Mouse (Mus musculus): ENCODE data around the gene Atl3. TPM values are rescaled to one million over a fixed set of nuclear protein-coding genes. Genes with fewer than 3 reads are reported as not detected.

Atl3 gene
- polyA plus RNA-seq, 1 experiment from 2014 or later, result 17.1 TPM

- H3K4me1 ChIP-seq, result no peaks in the 10 kb centered on the region
- no peak for ATAC-seq (ENCODE audit: insufficient read depth, low FRiP score, low read depth)
- no peak overlapping the region for H3K9ac ChIP-seq
- no peak overlapping the region for H3K27ac ChIP-seq
- H3K4me3 ChIP-seq (replicated peaks), result no peak overlapping the region
- no peaks in the 10 kb centered on the region for H3K36me3 ChIP-seq
- no peak overlapping the region for H3K4me2 ChIP-seq
- WGBS, result 79% methylated on average over 2 of the region's 2 CpGs
- no peaks in the 10 kb centered on the region for H3K9me3 ChIP-seq
- H3K27me3 ChIP-seq (replicated peaks), result no peaks in the 10 kb centered on the region
Measured at GRCm38 (mm10) chr19:7502432-7502831, 8.6 kb downstream of the Atl3 start.

DNA sequence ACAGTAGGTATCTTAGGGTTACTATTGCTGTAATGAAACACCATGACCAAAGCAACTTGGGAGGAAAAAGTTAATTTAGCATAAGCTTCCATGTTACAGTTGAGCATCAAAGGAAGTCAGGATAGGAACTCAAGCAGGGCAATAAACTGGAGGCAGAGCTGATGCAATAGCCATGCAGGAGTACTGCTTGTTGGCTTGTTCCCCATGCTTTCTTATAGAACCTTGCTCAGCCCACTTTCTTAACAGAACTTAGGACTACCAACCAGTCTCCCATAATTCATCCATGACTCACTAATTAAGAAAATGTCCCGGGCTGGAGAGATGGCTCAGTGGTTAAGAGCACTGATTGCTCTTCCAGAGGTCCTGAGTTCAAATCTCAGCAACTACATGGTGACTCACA lies 12.5 kb downstream of the Atl3 start:
- H3K9me3 ChIP-seq, result no peaks in the 10 kb centered on the region
- H3K9ac ChIP-seq, result no peak overlapping the region
- no peak overlapping the region for H3K4me3 ChIP-seq (replicated peaks)
- no peak for ATAC-seq (ENCODE audit: insufficient read depth, low FRiP score, low read depth)
- WGBS, result 86% methylated on average over 1 of the region's 1 CpGs
- H3K27ac ChIP-seq, result no peak overlapping the region
- no peaks in the 10 kb centered on the region for H3K4me1 ChIP-seq
- H3K4me2 ChIP-seq, result no peak overlapping the region
- H3K27me3 ChIP-seq (replicated peaks), result no peaks in the 10 kb centered on the region
- H3K36me3 ChIP-seq, result 0 out of 2 replicates have a peak, but pooled peaks cover 6% of the 10 kb centered on the region

DNA sequence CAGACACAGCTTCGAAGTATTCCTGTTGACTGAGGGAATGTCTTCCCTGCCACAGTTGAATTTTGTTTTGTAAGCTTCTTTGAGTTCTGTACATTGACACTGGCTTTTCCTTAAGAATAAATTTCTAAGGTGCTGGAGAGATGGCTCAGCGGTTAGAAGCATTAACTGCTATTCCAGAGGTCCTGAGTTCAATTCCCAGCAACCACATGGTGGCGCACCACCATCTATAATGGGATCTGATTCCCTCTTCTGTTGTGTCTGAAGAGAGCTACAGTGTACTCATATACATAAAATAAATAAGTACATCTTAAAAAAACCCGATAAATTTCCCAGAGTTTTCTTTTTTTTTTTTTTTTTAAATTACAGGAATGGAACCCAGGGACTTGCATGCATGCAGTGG lies 14.2 kb downstream of the Atl3 start:
- no peak for ATAC-seq (ENCODE audit: insufficient read depth, low FRiP score, low read depth)
- no peaks in the 10 kb centered on the region for H3K4me1 ChIP-seq

DNA sequence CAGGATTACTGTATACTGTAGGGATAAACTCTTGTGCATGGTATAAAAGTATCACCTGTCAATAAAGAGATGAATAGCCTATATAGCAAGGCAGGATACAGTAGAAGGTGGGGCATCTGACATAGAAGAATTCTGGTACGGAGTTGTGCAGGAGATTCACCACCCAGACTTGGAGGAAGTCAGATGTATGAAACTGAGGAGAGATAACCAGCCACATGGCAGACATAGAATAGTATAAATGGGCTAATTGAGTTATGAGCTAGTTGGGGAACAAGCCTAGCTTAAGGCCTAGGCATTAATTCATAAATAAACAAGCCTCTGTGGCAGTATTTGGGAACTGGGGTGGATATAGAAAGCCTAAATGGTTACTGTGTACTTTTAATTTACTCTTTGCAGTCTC lies 22.6 kb downstream of the Atl3 start:
- no peak overlapping the region for H3K27ac ChIP-seq
- ATAC-seq (ENCODE audit: insufficient read depth, low FRiP score, low read depth), result no peak
- no peaks in the 10 kb centered on the region for H3K4me1 ChIP-seq
- no peak overlapping the region for H3K4me3 ChIP-seq (replicated peaks)
- peaks cover 16% of the 10 kb centered on the region; the same call in 1 of the 2 replicates for H3K36me3 ChIP-seq
- 76% methylated on average over 1 of the region's 1 CpGs for WGBS
- H3K9ac ChIP-seq, result no peak overlapping the region
- H3K4me2 ChIP-seq, result no peak overlapping the region
- H3K27me3 ChIP-seq (replicated peaks), result no peaks in the 10 kb centered on the region
- no peaks in the 10 kb centered on the region for H3K9me3 ChIP-seq

More for the DNA sequence above, 14.2 kb downstream of the Atl3 start:
- H3K27me3 ChIP-seq (replicated peaks), result no peaks in the 10 kb centered on the region
- no peak overlapping the region for H3K4me3 ChIP-seq (replicated peaks)
- H3K36me3 ChIP-seq, result 0 out of 2 replicates have a peak, but pooled peaks cover 6% of the 10 kb centered on the region
- WGBS, result 76% methylated on average over 4 of the region's 4 CpGs
- H3K9me3 ChIP-seq, result no peaks in the 10 kb centered on the region
- H3K27ac ChIP-seq, result no peak overlapping the region
- no peak overlapping the region for H3K4me2 ChIP-seq
- H3K9ac ChIP-seq, result no peak overlapping the region

GRCm38 (mm10) chr19:7521619-7522018 lies 27.8 kb downstream of the Atl3 start:
- Histone ChIP-seq H3K4me1 (no peaks in the 10 kb centered on the region), H3K27ac (no peak overlapping the region), H3K36me3 (peaks cover 33% of the 10 kb centered on the region), H3K4me2 (no peak overlapping the region), H3K9me3 (no peaks in the 10 kb centered on the region; the same call in 1 of the 2 replicates), H3K27me3 (replicated peaks) (no peaks in the 10 kb centered on the region), H3K4me3 (replicated peaks) (no peak overlapping the region), H3K9ac (no peak overlapping the region)
- 87% methylated on average over 3 of the region's 3 CpGs for WGBS
- no peak for ATAC-seq (ENCODE audit: insufficient read depth, low FRiP score, low read depth)

DNA sequence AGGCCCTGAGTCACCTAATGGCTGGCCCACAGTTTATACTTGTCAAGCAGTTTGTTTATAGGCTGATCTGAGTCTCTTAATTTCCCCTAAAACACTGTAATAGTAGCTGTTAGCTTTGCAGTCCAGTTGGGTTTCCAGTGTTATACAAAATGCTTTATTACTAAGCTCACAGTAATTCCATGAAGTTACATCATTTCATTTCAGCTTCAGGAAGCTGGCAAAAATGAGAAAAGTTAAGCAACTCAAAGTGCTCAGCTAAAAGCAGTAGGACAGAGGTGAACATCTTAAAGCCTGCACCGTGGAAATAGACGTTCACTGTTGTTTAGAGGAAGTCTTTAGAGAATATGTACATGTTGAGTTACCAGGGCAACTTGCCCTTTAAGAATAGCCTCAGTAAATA lies 29.0 kb downstream of the Atl3 start:
- H3K4me3 ChIP-seq (replicated peaks), result no peak overlapping the region
- H3K9ac ChIP-seq, result no peak overlapping the region
- no peak overlapping the region for H3K4me2 ChIP-seq
- no peaks in the 10 kb centered on the region; the same call in 1 of the 2 replicates for H3K9me3 ChIP-seq
- H3K36me3 ChIP-seq, result peaks cover 30% of the 10 kb centered on the region
- no peak for ATAC-seq (ENCODE audit: insufficient read depth, low FRiP score, low read depth)
- no peaks in the 10 kb centered on the region for H3K27me3 ChIP-seq (replicated peaks)
- no peak overlapping the region for H3K27ac ChIP-seq
- 92% methylated on average over 2 of the region's 2 CpGs for WGBS
- no peaks in the 10 kb centered on the region for H3K4me1 ChIP-seq

GRCm38 (mm10) chr19:7523292-7523691 lies 29.5 kb downstream of the Atl3 start:
- H3K36me3 ChIP-seq, result peaks cover 30% of the 10 kb centered on the region
- WGBS, result 93% methylated on average over 1 of the region's 1 CpGs
- no peak for ATAC-seq (ENCODE audit: insufficient read depth, low FRiP score, low read depth)
- no peak overlapping the region for H3K4me2 ChIP-seq
- H3K27me3 ChIP-seq (replicated peaks), result no peaks in the 10 kb centered on the region
- H3K27ac ChIP-seq, result no peak overlapping the region
- H3K4me1 ChIP-seq, result no peaks in the 10 kb centered on the region
- H3K9me3 ChIP-seq, result no peaks in the 10 kb centered on the region; the same call in 1 of the 2 replicates
- H3K4me3 ChIP-seq (replicated peaks), result no peak overlapping the region
- no peak overlapping the region for H3K9ac ChIP-seq

DNA sequence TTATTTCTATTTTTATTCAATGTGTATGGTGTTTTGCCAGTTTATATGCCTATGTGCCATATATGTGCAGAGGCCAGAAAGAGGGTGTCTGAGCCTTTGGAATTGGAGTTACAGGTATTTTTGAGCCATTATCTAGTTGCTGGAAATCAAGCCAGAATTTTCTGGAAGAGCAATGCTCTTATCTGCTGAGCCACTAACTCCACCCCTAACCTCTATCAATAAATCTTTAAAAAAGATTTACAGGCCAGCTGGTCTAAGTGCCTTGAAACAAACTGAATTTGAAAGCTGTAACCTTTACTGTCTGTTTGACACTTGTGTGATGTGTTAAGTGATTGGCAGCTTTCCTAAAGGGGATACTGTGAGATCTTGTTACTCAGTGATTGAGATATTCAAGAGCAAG lies 29.9 kb downstream of the Atl3 start:
- Histone ChIP-seq H3K9me3 (no peaks in the 10 kb centered on the region; the same call in 1 of the 2 replicates), H3K4me3 (replicated peaks) (no peak overlapping the region), H3K27me3 (replicated peaks) (no peaks in the 10 kb centered on the region), H3K27ac (no peak overlapping the region), H3K4me1 (no peaks in the 10 kb centered on the region), H3K36me3 (peaks cover 26% of the 10 kb centered on the region), H3K9ac (no peak overlapping the region), H3K4me2 (no peak overlapping the region)
- no peak for ATAC-seq (ENCODE audit: insufficient read depth, low FRiP score, low read depth)

DNA sequence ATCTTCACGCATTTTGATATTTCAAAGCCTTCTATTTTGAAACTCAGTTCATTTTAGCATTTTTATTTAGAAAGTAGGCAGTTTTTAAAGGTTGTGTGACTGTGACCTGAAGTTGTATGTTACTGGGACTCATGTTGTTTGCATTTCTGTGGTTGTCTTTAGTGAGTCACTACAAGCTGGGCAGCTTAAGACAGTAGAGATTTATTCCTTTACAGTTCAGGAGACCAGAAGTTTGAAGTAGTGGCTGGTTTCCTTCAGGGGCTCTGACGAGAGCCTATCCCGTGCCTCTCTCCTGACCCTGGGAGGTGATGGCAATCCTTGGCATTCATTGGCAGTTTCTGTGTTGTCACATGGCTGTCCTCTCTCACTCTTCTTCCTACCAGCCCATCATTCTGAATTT lies 31.0 kb downstream of the Atl3 start:
- no peaks in the 10 kb centered on the region; the same call in 1 of the 2 replicates for H3K9me3 ChIP-seq
- WGBS, result 77% methylated on average over 3 of the region's 3 CpGs
- H3K9ac ChIP-seq, result no peak overlapping the region
- no peaks in the 10 kb centered on the region for H3K27me3 ChIP-seq (replicated peaks)
- H3K4me2 ChIP-seq, result no peak overlapping the region
- no peaks in the 10 kb centered on the region for H3K4me1 ChIP-seq
- H3K36me3 ChIP-seq, result peaks cover 17% of the 10 kb centered on the region
- no peak overlapping the region for H3K4me3 ChIP-seq (replicated peaks)
- ATAC-seq (ENCODE audit: insufficient read depth, low FRiP score, low read depth), result no peak
- H3K27ac ChIP-seq, result no peak overlapping the region

DNA sequence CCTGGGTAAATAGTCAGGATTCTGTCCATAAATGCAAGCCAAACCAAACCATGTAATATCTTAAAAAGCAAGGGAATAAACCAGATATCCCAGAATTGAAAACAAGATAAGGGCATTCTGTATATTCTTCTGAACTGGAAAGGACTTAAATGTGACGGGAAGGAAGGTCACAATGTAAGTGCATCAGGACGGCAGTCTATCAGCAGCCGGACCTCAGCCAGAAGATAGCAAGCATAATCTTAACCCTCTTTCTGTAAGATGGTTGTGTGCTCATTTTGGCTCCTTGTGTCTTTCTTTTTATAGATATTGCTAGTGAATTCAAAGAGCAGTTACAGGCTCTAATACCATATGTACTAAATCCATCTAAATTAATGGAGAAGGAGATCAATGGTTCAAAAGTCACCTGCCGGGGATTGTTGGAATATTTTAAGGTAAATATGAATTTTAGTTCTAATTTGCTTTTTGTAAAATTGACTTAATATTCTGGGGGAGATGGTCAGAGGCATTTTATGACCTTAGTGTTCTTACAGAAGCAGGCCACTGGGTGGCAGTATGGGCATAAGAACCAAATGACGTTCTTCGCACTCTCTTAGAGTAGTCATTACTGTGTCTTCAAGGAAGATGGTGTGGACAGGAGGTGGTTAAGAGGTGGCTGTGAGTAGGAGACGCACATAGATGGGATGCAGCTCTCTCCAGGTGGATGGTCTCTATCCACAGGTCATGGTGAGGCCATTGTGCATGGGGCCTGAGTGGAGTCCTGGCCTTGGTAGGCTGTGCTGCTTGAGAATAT lies 35.0 kb downstream of the Atl3 start:
- H3K9me3 ChIP-seq, result no peaks in the 10 kb centered on the region
- no peak for ATAC-seq (ENCODE audit: insufficient read depth, low FRiP score, low read depth)
- 51% methylated on average over 7 of the region's 7 CpGs for WGBS
- H3K9ac ChIP-seq, result no peak overlapping the region
- H3K27ac ChIP-seq, result no peak overlapping the region
- no peak overlapping the region for H3K4me2 ChIP-seq
- H3K4me3 ChIP-seq (replicated peaks), result no peak overlapping the region
- no peaks in the 10 kb centered on the region for H3K4me1 ChIP-seq
- H3K36me3 ChIP-seq, result peaks cover 6% of the 10 kb centered on the region; the same call in 1 of the 2 replicates
- no peaks in the 10 kb centered on the region for H3K27me3 ChIP-seq (replicated peaks)

GRCm38 (mm10) chr19:7531906-7532305 lies 38.1 kb downstream of the Atl3 start:
- 92% methylated on average over 5 of the region's 5 CpGs for WGBS
- no peak overlapping the region for H3K4me3 ChIP-seq (replicated peaks)
- no peak for ATAC-seq (ENCODE audit: insufficient read depth, low FRiP score, low read depth)
- H3K9ac ChIP-seq, result no peak overlapping the region
- no peak overlapping the region for H3K4me2 ChIP-seq
- no peaks in the 10 kb centered on the region for H3K4me1 ChIP-seq
- peaks cover 6% of the 10 kb centered on the region; the same call in 1 of the 2 replicates for H3K36me3 ChIP-seq
- no peak overlapping the region for H3K27ac ChIP-seq
- H3K27me3 ChIP-seq (replicated peaks), result no peaks in the 10 kb centered on the region
- no peaks in the 10 kb centered on the region for H3K9me3 ChIP-seq

DNA sequence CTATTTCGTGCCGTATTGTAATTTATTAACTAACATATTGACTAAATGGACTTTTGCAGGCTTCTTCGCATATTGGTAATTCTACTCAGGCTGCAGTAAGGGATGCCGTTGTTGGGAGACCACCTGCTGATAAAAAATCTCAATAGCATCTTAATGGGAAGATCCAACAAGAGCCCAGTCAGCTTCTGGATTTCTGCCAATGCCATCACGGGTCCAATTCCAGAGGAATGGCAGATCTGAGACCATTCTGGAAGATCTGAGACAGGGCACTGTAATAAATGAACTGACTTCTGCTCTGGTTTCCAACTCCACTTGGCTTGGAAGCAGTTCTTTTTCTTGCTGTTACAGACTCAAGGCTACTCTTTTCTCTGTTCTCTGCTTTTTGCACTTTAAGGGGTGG lies 40.1 kb downstream of the Atl3 start:
- peaks cover 6% of the 10 kb centered on the region; the same call in 1 of the 2 replicates for H3K36me3 ChIP-seq
- H3K27me3 ChIP-seq (replicated peaks), result no peaks in the 10 kb centered on the region
- ATAC-seq (ENCODE audit: insufficient read depth, low FRiP score, low read depth), result no peak
- H3K4me3 ChIP-seq (replicated peaks), result no peak overlapping the region
- H3K27ac ChIP-seq, result no peak overlapping the region
- 87% methylated on average over 5 of the region's 5 CpGs for WGBS
- H3K9me3 ChIP-seq, result no peaks in the 10 kb centered on the region
- H3K4me2 ChIP-seq, result no peak overlapping the region
- H3K9ac ChIP-seq, result no peak overlapping the region
- H3K4me1 ChIP-seq, result no peaks in the 10 kb centered on the region

Measured in stomach, embryonic 15.5 days (tissue).